Mouse (Mus musculus): ENCODE measurements around the gene Abhd6. TPM values are rescaled to one million over a fixed set of nuclear protein-coding genes. Genes with fewer than 3 reads are reported as not detected.

Abhd6 gene
- polyA plus RNA-seq, 1 experiment: 38.9 TPM

GRCm38 (mm10) chr14:7997255-7997696 lies 5.4 kb upstream of the Abhd6 start:
- Histone ChIP-seq H3K4me1 (ENCODE audit: control insufficient read depth, insufficient read depth, low read length) (no peaks in the 10 kb centered on the region), H3K27ac (ENCODE audit: insufficient read depth, low read depth, low read length) (no peak overlapping the region), H3K4me3 (ENCODE audit: insufficient read depth, low read depth, low read length) (0 out of 2 replicates have a peak overlapping the region, but pooled peaks have one; percentile 9), H3K36me3 (ENCODE audit: control insufficient read depth, insufficient read depth, low read length) (no peaks in the 10 kb centered on the region), H3K27me3 (replicated peaks; ENCODE audit: control insufficient read depth, insufficient read depth, low read length) (no peaks in the 10 kb centered on the region)
- TF ChIP-seq POLR2A (IDR thresholded peaks at IDR 0.05; ENCODE audit: low read depth, low read length): no peak
- peak; percentile 82 for TF ChIP-seq CTCF (conservative IDR thresholded peaks at IDR 0.05; ENCODE audit: insufficient read depth, insufficient read length, low read depth, low read length)
- DNase-seq: peak; percentile 92
- WGBS: 2% methylated on average over 15 of the region's 15 CpGs

- DNase-seq: no peak
- Histone ChIP-seq H3K4me1 (ENCODE audit: control insufficient read depth, insufficient read depth, low read length) (peaks cover under 1% of the 10 kb centered on the region; the same call in 1 of the 2 replicates), H3K36me3 (ENCODE audit: control insufficient read depth, insufficient read depth, low read length) (no peaks in the 10 kb centered on the region), H3K4me3 (ENCODE audit: insufficient read depth, low read depth, low read length) (no peak overlapping the region), H3K27me3 (replicated peaks; ENCODE audit: control insufficient read depth, insufficient read depth, low read length) (no peaks in the 10 kb centered on the region), H3K27ac (ENCODE audit: insufficient read depth, low read depth, low read length) (no peak overlapping the region)
- 84% methylated on average over 3 of the region's 3 CpGs for WGBS
- TF ChIP-seq POLR2A (IDR thresholded peaks at IDR 0.05; ENCODE audit: low read depth, low read length): no peak
- no peak for TF ChIP-seq CTCF (conservative IDR thresholded peaks at IDR 0.05; ENCODE audit: insufficient read depth, insufficient read length, low read depth, low read length)
Observed at GRCm38 (mm10) chr14:7999030-7999429, 3.7 kb upstream of the Abhd6 start.

- Histone ChIP-seq H3K4me3 (ENCODE audit: insufficient read depth, low read depth, low read length) (no peak overlapping the region), H3K27ac (ENCODE audit: insufficient read depth, low read depth, low read length) (no peak overlapping the region), H3K36me3 (ENCODE audit: control insufficient read depth, insufficient read depth, low read length) (no peaks in the 10 kb centered on the region), H3K27me3 (replicated peaks; ENCODE audit: control insufficient read depth, insufficient read depth, low read length) (no peaks in the 10 kb centered on the region), H3K4me1 (ENCODE audit: control insufficient read depth, insufficient read depth, low read length) (peaks cover 4% of the 10 kb centered on the region; the same call in 1 of the 2 replicates)
- DNase-seq: no peak
- TF ChIP-seq CTCF (conservative IDR thresholded peaks at IDR 0.05; ENCODE audit: insufficient read depth, insufficient read length, low read depth, low read length) (no peak), POLR2A (IDR thresholded peaks at IDR 0.05; ENCODE audit: low read depth, low read length) (no peak)
- 86% methylated on average over 5 of the region's 5 CpGs for WGBS
Observed at GRCm38 (mm10) chr14:7999435-7999834, 3.3 kb upstream of the Abhd6 start.

GRCm38 (mm10) chr14:8000247-8000646 lies 2.5 kb upstream of the Abhd6 start:
- no peaks in the 10 kb centered on the region for H3K27me3 ChIP-seq (replicated peaks; ENCODE audit: control insufficient read depth, insufficient read depth, low read length)
- no peak overlapping the region for H3K27ac ChIP-seq (ENCODE audit: insufficient read depth, low read depth, low read length)
- no peaks in the 10 kb centered on the region for H3K36me3 ChIP-seq (ENCODE audit: control insufficient read depth, insufficient read depth, low read length)
- TF ChIP-seq POLR2A (IDR thresholded peaks at IDR 0.05; ENCODE audit: low read depth, low read length) (no peak), CTCF (conservative IDR thresholded peaks at IDR 0.05; ENCODE audit: insufficient read depth, insufficient read length, low read depth, low read length) (no peak)
- H3K4me1 ChIP-seq (ENCODE audit: control insufficient read depth, insufficient read depth, low read length): peaks cover 4% of the 10 kb centered on the region; the same call in 1 of the 2 replicates
- H3K4me3 ChIP-seq (ENCODE audit: insufficient read depth, low read depth, low read length): no peak overlapping the region
- 88% methylated on average over 5 of the region's 5 CpGs for WGBS
- no peak for DNase-seq

GRCm38 (mm10) chr14:8000831-8001685 lies 1.6 kb upstream of the Abhd6 start:
- 46% methylated on average over 17 of the region's 17 CpGs for WGBS
- Histone ChIP-seq H3K27ac (ENCODE audit: insufficient read depth, low read depth, low read length) (no peak overlapping the region), H3K27me3 (replicated peaks; ENCODE audit: control insufficient read depth, insufficient read depth, low read length) (no peaks in the 10 kb centered on the region), H3K36me3 (ENCODE audit: control insufficient read depth, insufficient read depth, low read length) (no peaks in the 10 kb centered on the region), H3K4me1 (ENCODE audit: control insufficient read depth, insufficient read depth, low read length) (peaks cover 4% of the 10 kb centered on the region; the same call in 1 of the 2 replicates), H3K4me3 (ENCODE audit: insufficient read depth, low read depth, low read length) (no peak overlapping the region)
- no peak for TF ChIP-seq POLR2A (IDR thresholded peaks at IDR 0.05; ENCODE audit: low read depth, low read length)
- TF ChIP-seq CTCF (conservative IDR thresholded peaks at IDR 0.05; ENCODE audit: insufficient read depth, insufficient read length, low read depth, low read length): no peak
- DNase-seq: no peak

GRCm38 (mm10) chr14:8003093-8003670 lies 480 bp downstream of the Abhd6 start:
- peak overlapping the region; percentile 14; the same call in 1 of the 2 replicates for H3K27ac ChIP-seq (ENCODE audit: insufficient read depth, low read depth, low read length)
- peak; percentile 53 for DNase-seq
- TF ChIP-seq CTCF (conservative IDR thresholded peaks at IDR 0.05; ENCODE audit: insufficient read depth, insufficient read length, low read depth, low read length) (no peak), POLR2A (IDR thresholded peaks at IDR 0.05; ENCODE audit: low read depth, low read length) (no peak)
- no peaks in the 10 kb centered on the region for H3K36me3 ChIP-seq (ENCODE audit: control insufficient read depth, insufficient read depth, low read length)
- H3K4me3 ChIP-seq (ENCODE audit: insufficient read depth, low read depth, low read length): peak overlapping the region; percentile 75
- 1% methylated on average over 23 of the region's 23 CpGs for WGBS
- H3K4me1 ChIP-seq (ENCODE audit: control insufficient read depth, insufficient read depth, low read length): peaks cover 4% of the 10 kb centered on the region; the same call in 1 of the 2 replicates
- no peaks in the 10 kb centered on the region for H3K27me3 ChIP-seq (replicated peaks; ENCODE audit: control insufficient read depth, insufficient read depth, low read length)

Data from kidney, adult 2 months (tissue).